Mouse (Mus musculus): ENCODE measurements at regions not wholly inside any gene's neighbourhood (a gene's known extent, or its start where the extent isn't known, plus 50 kb on each side); places are given as distances from the start of the nearest gene placed in this dataset.

- no peaks in the 10 kb centered on the region for H3K9me3 ChIP-seq (ENCODE audit: control insufficient read depth, low read length)
- ATAC-seq (ENCODE audit: low FRiP score, low TSS enrichment) (no peak), DNase-seq (ENCODE audit: low spot score) (no peak)
- no peaks in the 10 kb centered on the region for H3K36me3 ChIP-seq (ENCODE audit: control insufficient read depth, insufficient read depth, low read length)
- WGBS = 86% methylated on average over 2 of the region's 2 CpGs
- no peaks in the 10 kb centered on the region for H3K4me1 ChIP-seq (replicated peaks; ENCODE audit: control insufficient read depth, insufficient read depth)
- no peak overlapping the region for H3K4me3 ChIP-seq (ENCODE audit: low read depth, low read length)
- no peak overlapping the region for H3K4me2 ChIP-seq (replicated peaks; ENCODE audit: low read depth)
- TF ChIP-seq CTCF (IDR thresholded peaks at IDR 0.05; ENCODE audit: low read depth) = no peak
- no peak for TF ChIP-seq EP300 (optimal IDR thresholded peaks at IDR 0.05)
- no peak overlapping the region for H3K9ac ChIP-seq (ENCODE audit: low read length)
- no peaks in the 10 kb centered on the region for H3K27me3 ChIP-seq (ENCODE audit: control insufficient read depth, insufficient read depth, low read length)
- H3K27ac ChIP-seq (replicated peaks) = no peak overlapping the region
Observed at GRCm38 (mm10) chr15:36336857-36337256, 670.7 kb downstream of the Zfp706 start.

- 57% methylated on average over 2 of the region's 2 CpGs for WGBS
- ATAC-seq (ENCODE audit: low FRiP score, low TSS enrichment) = no peak
Observed at GRCm38 (mm10) chr15:36335116-36335515, 672.5 kb downstream of the Zfp706 start.

GRCm38 (mm10) chr15:36334436-36335113 is 673.0 kb downstream of the Zfp706 start:
- ATAC-seq (ENCODE audit: low FRiP score, low TSS enrichment) (no peak), DNase-seq (ENCODE audit: low spot score) (no peak)
- TF ChIP-seq EP300 (optimal IDR thresholded peaks at IDR 0.05) = no peak
- no peak for TF ChIP-seq CTCF (IDR thresholded peaks at IDR 0.05; ENCODE audit: low read depth)
- H3K9ac ChIP-seq (ENCODE audit: low read length) = no peak overlapping the region
- 61% methylated on average over 9 of the region's 9 CpGs for WGBS
- H3K4me1 ChIP-seq (replicated peaks; ENCODE audit: control insufficient read depth, insufficient read depth) = no peaks in the 10 kb centered on the region
- no peaks in the 10 kb centered on the region for H3K9me3 ChIP-seq (ENCODE audit: control insufficient read depth, low read length)
- no peak overlapping the region for H3K4me2 ChIP-seq (replicated peaks; ENCODE audit: low read depth)
- H3K36me3 ChIP-seq (ENCODE audit: control insufficient read depth, insufficient read depth, low read length) = no peaks in the 10 kb centered on the region
- no peak overlapping the region for H3K4me3 ChIP-seq (ENCODE audit: low read depth, low read length)
- H3K27ac ChIP-seq (replicated peaks) = no peak overlapping the region
- H3K27me3 ChIP-seq (ENCODE audit: control insufficient read depth, insufficient read depth, low read length) = no peaks in the 10 kb centered on the region

More at GRCm38 (mm10) chr15:36335116-36335515, 672.5 kb downstream of the Zfp706 start:
- no peak overlapping the region for H3K27ac ChIP-seq (replicated peaks)
- no peaks in the 10 kb centered on the region for H3K4me1 ChIP-seq (replicated peaks; ENCODE audit: control insufficient read depth, insufficient read depth)
- no peak for DNase-seq (ENCODE audit: low spot score)
- H3K4me2 ChIP-seq (replicated peaks; ENCODE audit: low read depth) = no peak overlapping the region
- TF ChIP-seq EP300 (optimal IDR thresholded peaks at IDR 0.05) (no peak), CTCF (IDR thresholded peaks at IDR 0.05; ENCODE audit: low read depth) (no peak)
- H3K9me3 ChIP-seq (ENCODE audit: control insufficient read depth, low read length) = no peaks in the 10 kb centered on the region
- no peak overlapping the region for H3K9ac ChIP-seq (ENCODE audit: low read length)
- no peaks in the 10 kb centered on the region for H3K27me3 ChIP-seq (ENCODE audit: control insufficient read depth, insufficient read depth, low read length)
- no peaks in the 10 kb centered on the region for H3K36me3 ChIP-seq (ENCODE audit: control insufficient read depth, insufficient read depth, low read length)
- no peak overlapping the region for H3K4me3 ChIP-seq (ENCODE audit: low read depth, low read length)

GRCm38 (mm10) chr15:36333857-36334256 is 673.7 kb downstream of the Zfp706 start:
- Histone ChIP-seq H3K9me3 (ENCODE audit: control insufficient read depth, low read length) (no peaks in the 10 kb centered on the region), H3K36me3 (ENCODE audit: control insufficient read depth, insufficient read depth, low read length) (no peaks in the 10 kb centered on the region), H3K4me1 (replicated peaks; ENCODE audit: control insufficient read depth, insufficient read depth) (no peaks in the 10 kb centered on the region), H3K9ac (ENCODE audit: low read length) (no peak overlapping the region), H3K27ac (replicated peaks) (no peak overlapping the region), H3K27me3 (ENCODE audit: control insufficient read depth, insufficient read depth, low read length) (no peaks in the 10 kb centered on the region), H3K4me3 (ENCODE audit: low read depth, low read length) (no peak overlapping the region), H3K4me2 (replicated peaks; ENCODE audit: low read depth) (no peak overlapping the region)
- 42% methylated on average over 1 of the region's 1 CpGs for WGBS
- TF ChIP-seq EP300 (optimal IDR thresholded peaks at IDR 0.05) (no peak), CTCF (IDR thresholded peaks at IDR 0.05; ENCODE audit: low read depth) (no peak)
- no peak for DNase-seq (ENCODE audit: low spot score)
- peak; percentile 70; the same call in 1 of the 2 replicates for ATAC-seq (ENCODE audit: low FRiP score, low TSS enrichment)

GRCm38 (mm10) chr15:36333265-36333664 is 674.3 kb downstream of the Zfp706 start:
- ATAC-seq (ENCODE audit: low FRiP score, low TSS enrichment) = peak; percentile 80

More at GRCm38 (mm10) chr15:36333265-36333664, 674.3 kb downstream of the Zfp706 start:
- Histone ChIP-seq H3K9ac (ENCODE audit: low read length) (no peak overlapping the region), H3K4me2 (replicated peaks; ENCODE audit: low read depth) (no peak overlapping the region), H3K27ac (replicated peaks) (no peak overlapping the region), H3K27me3 (ENCODE audit: control insufficient read depth, insufficient read depth, low read length) (no peaks in the 10 kb centered on the region), H3K9me3 (ENCODE audit: control insufficient read depth, low read length) (no peaks in the 10 kb centered on the region), H3K36me3 (ENCODE audit: control insufficient read depth, insufficient read depth, low read length) (no peaks in the 10 kb centered on the region), H3K4me3 (ENCODE audit: low read depth, low read length) (no peak overlapping the region), H3K4me1 (replicated peaks; ENCODE audit: control insufficient read depth, insufficient read depth) (no peaks in the 10 kb centered on the region)
- 35% methylated on average over 3 of the region's 3 CpGs for WGBS
- DNase-seq (ENCODE audit: low spot score) = peak; percentile 59
- TF ChIP-seq CTCF (IDR thresholded peaks at IDR 0.05; ENCODE audit: low read depth) = no peak
- no peak for TF ChIP-seq EP300 (optimal IDR thresholded peaks at IDR 0.05)
